Mouse (Mus musculus) cerebellum, adult 11-12 months (tissue): ENCODE data around the gene Hlx.

Experiments used
- DNase-seq: peaks from one replicate; pipeline ENCODE4 v3.0.0; 2022

The Hlx gene

GRCm38 (mm10) chr1:184732556-184733049 lies at the start of gene Hlx:
Gene Hlx (minus strand): TSS chr1:184732619.
- DNase-seq: no peak

DNA sequence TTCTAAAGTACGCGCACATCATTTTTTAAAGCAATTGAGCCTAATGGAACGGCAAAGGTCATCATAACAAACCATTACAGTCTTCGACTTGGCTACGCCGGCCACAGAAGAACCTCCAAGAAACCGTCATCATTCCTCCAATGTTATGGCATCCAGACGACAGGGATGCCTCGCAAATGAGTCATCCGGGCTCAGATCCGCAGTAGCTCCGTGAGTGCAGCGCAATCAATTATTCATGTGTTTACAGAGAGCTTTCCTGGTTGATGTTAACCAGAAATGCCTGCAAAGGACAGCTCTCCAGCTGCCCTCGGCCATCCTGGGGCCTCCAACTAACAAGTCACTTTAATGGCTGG lies 49.7 kb upstream of the Hlx start:
- no peak for DNase-seq

- DNase-seq: no peak
Measured at GRCm38 (mm10) chr1:184781286-184782160, 49.1 kb upstream of the Hlx start.

GRCm38 (mm10) chr1:184778157-184778556 lies 45.7 kb upstream of the Hlx start:
- no peak for DNase-seq

DNA sequence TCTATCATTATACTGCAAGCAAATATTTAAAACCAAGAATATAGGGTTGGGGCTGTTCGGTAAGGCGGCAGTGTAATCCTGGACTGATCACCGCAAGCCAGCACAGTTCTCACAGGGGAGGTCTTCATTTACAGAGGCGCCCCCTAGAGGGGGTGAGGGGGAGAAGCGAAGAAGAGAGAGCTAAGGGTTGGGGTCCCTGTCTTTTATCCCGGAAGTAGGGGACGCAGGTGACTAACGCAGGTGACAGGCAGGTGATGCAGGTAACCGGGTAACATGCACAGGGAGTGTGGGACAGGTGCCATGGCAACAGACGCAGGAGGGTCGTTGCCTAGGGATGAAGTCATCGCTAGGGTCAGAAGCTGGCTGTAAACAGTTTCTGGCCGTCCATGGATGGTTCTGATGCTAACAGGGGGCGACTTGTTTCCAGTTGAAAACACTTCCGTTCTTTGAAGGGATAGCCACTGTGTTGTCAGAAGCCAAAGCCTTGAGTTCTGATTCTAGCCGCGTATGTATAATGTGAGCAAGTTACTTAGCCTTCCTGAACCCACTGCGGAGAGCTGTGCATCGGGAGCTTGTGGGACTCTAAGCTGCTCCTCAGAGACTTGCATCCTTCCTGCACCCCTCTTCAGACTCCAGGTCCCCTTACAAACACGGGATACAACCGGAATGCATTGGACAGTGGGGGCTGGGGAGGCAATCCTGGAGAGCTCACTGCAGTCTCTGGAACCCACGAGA lies 44.8 kb upstream of the Hlx start:
- DNase-seq: no peak

DNA sequence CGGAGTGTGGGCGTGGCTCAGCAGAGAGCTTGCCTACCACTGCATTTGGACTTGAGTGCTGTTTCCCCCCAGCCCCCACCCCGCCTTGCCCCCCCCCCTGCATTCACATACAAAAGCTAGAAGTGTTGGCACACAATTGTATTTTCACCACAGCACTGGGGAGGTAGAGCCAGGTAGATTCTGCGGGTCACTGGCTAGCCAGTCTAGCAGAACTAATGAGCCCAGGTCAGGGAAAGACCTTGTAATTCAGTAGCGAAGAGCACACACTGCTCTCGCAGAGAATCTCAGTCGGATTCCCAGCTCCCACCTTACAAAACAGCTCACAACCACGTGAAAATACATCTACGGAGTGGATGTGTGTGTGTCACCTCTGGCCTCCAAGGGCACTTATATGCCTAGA lies 42.9 kb upstream of the Hlx start:
- DNase-seq: no peak

DNA sequence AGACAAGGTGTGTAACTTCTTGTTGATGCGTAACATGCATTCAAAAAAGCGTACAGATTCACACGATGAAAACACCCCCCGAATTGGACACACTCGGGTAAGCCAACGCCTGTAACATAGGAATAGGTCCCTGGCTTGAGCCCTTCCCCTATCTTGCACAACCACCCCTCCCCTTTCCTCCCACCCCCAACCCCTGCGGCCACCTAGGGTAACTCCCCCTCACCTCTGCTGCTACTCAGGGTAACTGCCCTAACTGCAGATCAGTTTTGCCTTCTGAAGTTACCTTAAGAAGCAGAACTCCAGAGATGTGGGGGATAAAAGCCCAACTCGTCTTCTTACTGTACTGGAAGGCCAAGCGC lies 39.5 kb upstream of the Hlx start:
- no peak for DNase-seq

GRCm38 (mm10) chr1:184771202-184771890 lies 38.9 kb upstream of the Hlx start:
- peak; percentile 14 for DNase-seq

GRCm38 (mm10) chr1:184763866-184764265 lies 31.4 kb upstream of the Hlx start:
- DNase-seq: no peak

DNA sequence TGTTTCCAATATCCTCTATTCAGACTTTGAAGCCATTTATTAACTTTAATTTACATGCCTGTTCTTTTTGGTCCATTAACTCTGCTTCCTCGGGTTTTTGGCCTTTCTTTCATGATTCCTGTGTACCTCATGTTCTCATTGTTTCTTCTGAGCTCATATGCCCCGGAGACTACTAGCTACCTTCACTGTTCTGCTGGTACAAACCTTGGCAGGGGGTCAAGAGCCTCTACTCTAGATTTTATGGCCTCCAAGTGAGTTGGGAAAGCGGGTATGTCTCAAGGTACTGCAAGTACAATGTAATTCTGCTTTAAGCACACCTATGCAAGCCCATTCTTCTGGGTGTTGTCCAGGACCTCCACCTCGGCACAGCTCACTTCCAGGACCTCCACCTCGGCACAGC lies 30.5 kb upstream of the Hlx start:
- DNase-seq: no peak

- DNase-seq: no peak
Measured at GRCm38 (mm10) chr1:184761988-184762387, 29.6 kb upstream of the Hlx start.

DNA sequence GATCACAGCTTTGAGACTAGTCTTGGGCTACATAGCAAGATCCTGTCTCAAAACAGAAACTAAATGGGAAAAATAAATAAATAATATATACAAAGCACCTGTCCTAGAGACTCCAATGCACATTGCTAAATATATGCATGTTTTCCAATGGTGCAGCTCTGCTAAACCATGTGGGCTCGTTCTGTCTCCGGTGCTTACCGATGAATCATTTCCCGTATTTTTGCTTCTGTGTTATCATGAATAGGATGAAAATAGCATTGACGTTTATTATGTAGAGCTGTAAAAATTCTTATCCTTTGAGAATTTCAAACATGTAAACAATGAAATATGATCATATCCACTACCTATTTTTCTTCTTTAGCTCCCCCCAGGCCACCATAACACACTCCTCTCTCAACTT lies 20.3 kb upstream of the Hlx start:
- no peak for DNase-seq

DNA sequence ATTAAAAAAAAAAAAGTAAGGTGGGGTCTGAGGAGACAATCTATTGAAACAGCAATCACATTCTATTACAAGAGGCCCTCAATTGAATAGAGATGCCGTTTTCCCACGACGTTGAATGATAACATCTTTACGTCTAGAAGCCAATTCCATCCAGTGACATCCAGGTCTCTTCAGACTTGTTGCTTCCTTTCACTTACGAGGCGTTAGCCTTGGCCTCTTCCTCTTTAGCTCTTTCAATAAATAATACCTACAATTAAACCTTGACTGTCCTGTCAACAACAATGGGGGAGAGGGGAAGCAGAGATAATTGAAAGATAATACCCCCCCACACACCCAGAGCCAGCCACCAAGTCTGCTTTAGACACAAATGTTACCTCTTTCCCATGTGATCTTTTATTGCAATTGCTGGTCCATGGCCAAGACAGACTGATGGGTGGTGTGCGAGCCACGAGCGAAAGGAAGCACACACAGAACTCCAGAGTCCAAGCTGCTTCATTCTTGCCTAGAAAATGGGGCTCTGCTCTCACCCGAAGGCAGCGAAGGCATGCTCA lies 17.8 kb upstream of the Hlx start:
- DNase-seq: no peak

DNA sequence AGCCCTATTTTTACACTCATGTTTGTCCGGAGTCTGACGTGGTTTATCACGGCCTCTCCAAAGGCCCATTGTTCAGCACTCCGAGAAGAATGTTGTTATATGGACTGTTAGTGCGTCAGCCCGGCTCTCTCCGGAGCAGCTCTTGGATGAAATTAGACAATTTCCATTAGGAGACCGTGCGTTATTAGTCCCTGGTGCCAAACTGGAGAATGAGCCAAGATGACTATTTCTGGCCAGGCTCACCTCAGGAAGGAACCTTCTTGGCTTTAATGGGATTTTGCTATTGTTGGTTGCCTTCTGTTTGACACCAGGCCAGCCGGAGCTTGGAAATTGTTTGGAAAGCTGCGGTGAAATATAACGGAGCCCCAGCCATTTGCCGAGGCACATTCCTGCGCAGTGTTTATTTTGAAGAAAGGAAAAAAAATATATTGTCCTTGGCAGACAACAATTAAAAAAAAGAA lies 16.3 kb upstream of the Hlx start:
- DNase-seq: peak; percentile 27

DNA sequence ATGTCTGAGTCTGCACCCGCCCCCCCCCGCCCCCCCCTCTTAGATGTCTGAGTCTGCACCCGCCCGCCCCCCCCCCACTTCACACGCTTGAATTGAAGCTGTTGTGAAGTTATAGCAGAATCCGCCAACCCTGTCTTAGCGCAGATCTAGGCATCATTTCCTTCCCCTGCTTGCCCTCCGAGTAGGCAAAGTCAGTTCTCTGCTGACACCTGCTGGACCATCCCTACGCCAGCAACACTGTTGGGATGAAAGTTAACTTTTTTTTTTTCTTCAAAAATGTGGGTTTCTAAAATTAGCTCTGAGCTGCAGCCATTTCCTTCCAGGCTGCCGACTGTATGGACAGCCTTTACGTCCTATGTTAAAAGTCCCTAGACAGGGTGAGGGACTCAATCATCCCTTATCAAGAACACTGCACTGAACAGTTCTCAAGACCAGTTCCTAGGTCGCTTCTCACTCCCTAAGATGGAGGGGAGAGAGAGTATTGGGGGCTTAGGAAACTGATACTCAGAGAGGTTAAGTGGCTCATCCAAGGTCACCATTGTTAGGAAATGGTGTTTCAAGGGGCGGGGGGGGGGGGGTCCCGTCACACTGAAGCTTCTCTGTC lies 5.6 kb upstream of the Hlx start:
- no peak for DNase-seq

DNA sequence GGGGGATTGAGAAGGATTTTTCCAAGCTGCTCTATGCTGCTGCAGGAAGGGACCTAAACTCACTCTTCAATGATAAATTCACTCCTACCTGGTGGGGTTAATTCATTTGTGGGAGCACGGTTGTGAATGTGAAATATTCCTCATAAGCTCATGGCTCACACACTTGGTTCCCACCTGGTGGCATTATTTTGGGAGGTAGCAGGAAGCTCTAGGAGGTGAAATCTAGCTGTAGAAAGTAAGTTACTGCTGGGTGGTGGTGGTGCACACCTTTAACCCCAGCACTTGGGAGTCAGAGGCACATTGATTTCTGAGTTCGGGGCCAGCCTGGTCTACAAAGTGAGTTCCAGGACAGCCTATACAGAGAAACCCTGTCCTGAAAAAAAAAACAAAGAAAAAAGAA lies 4.8 kb upstream of the Hlx start:
- DNase-seq: no peak

DNA sequence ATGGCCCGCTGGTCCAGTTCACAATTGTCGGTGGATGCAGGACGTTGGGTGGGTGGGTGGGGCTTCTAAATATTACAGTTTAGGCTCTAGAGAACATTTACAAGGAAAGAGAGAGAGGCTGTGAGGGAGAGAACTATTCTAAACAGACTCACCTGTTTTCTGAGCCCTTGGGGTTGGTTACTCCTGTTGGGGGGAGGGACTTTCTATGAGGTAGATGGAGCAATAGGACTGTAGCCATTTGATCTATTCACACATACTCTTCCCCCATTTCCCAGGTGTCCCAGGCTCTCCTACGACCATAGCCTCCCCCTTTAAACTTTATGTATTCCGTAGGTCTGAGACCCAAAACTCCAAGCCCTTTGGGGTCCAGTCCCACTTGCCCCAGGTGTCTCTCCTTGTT lies 3.8 kb upstream of the Hlx start:
- no peak for DNase-seq

GRCm38 (mm10) chr1:184734991-184735920 lies 2.8 kb upstream of the Hlx start:
- no peak for DNase-seq

- no peak for DNase-seq
Measured at GRCm38 (mm10) chr1:184734067-184734830, 1.8 kb upstream of the Hlx start.

- DNase-seq: no peak
Measured at GRCm38 (mm10) chr1:184733300-184734066, 1.1 kb upstream of the Hlx start.
